Mouse (Mus musculus) erythroblast, embryonic 14.5 days (primary cell): Measurements from ENCODE around the gene Acaa1a.

ENCODE experiments used
- GATA1 ChIP-seq: IDR thresholded peaks from 2 replicates; pipeline ENCODE4 v1.6.1; 2012; ENCODE audit warnings: low read length, inconsistent platforms, mixed read lengths
- TAL1 ChIP-seq: IDR thresholded peaks from 3 replicates; pipeline ENCODE4 v1.6.1; 2012; ENCODE audit warnings: low read length, inconsistent platforms, mixed read lengths

DNA sequence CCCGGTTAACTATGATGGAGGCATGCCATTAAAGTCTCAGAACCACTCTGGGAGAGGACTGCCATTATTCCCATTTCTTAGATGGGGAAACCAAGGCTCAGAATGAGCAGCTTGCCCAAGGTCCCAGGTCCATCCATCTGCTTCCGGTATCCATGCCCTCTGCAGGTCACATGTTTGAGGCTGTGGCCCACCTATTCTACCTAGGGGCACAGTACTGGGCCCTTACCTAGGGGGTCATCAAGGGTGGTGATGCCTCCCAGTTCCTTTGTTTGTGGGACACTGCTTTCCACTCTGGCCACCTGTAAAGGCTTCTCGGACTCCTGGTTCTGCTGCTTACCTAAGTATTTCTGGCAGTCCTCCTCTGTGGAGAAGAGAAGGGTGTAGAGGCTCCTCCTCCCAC, 1.1 kb upstream of the Acaa1a start:
- TF ChIP-seq GATA1 = no peak
- TF ChIP-seq TAL1 = no peak
